Mouse (Mus musculus) embryonic facial prominence, embryonic 12.5 days (tissue): ENCODE measurements around the gene Olfr328. TPM values are rescaled to one million over a fixed set of nuclear protein-coding genes. Genes with fewer than 3 reads are reported as not detected.

Source experiments
- ATAC-seq: fragments of 200-750 bp; cut with Nextera tagmentation; 2 replicates; pipeline ENCODE4 v1.8.0; 2017; ENCODE audit not compliant: insufficient number of reproducible peaks, insufficient read depth, low FRiP score, low TSS enrichment
- H3K27ac ChIP-seq: fragments of 300-500 bp; sonication (generic); 2 replicates; pipeline ENCODE4 v1.5.1; 2016; ENCODE audit warnings: mild to moderate bottlenecking
- H3K27me3 ChIP-seq: fragments of 300-500 bp; sonication (generic); 2 replicates; pipeline ENCODE4 v1.6.1; 2016; ENCODE audit warnings: mild to moderate bottlenecking, moderate library complexity
- H3K36me3 ChIP-seq: fragments of 300-500 bp; sonication (generic); 2 replicates; pipeline ENCODE4 v1.6.1; 2016; ENCODE audit warnings: mild to moderate bottlenecking
- H3K4me1 ChIP-seq: fragments of 300-500 bp; sonication (generic); 2 replicates; pipeline ENCODE4 v1.6.1; 2016
- H3K4me2 ChIP-seq: fragments of 300-500 bp; sonication (generic); replicated peaks from 2 replicates; pipeline ENCODE4 v1.6.1; 2016; ENCODE audit warnings: mild to moderate bottlenecking, moderate library complexity
- H3K4me3 ChIP-seq: fragments of 300-500 bp; sonication (generic); 2 replicates; pipeline ENCODE4 v1.5.1; 2016; ENCODE audit warnings: mild to moderate bottlenecking
- H3K9ac ChIP-seq: fragments of 300-500 bp; sonication (generic); 2 replicates; pipeline ENCODE4 v1.6.1; 2016; ENCODE audit warnings: mild to moderate bottlenecking, moderate library complexity
- H3K9me3 ChIP-seq: fragments of 300-500 bp; sonication (generic); 2 replicates; pipeline ENCODE4 v1.6.1; 2016; ENCODE audit warnings: mild to moderate bottlenecking, moderate library complexity
- WGBS: fragments of 180-500 bp; shearing (Covaris S2); methylation state at CpG from one replicate; pipeline ENCODE4 v1.1.7; 2016; 5-methylcytosine and 5-hydroxymethylcytosine counted together
- polyA plus RNA-seq: library from polyadenylated mRNA; unstranded; fragments of >200 nt; fragmentation: Nextera tagmentation; extraction: Ambion mirVana; gene quantifications from 2 replicates; pipeline ENCODE4 v1.2.1, GENCODE M21; 2016

The Olfr328 gene
- 0.08 TPM in 1 of 2 replicates, not detected in the other for polyA plus RNA-seq

DNA sequence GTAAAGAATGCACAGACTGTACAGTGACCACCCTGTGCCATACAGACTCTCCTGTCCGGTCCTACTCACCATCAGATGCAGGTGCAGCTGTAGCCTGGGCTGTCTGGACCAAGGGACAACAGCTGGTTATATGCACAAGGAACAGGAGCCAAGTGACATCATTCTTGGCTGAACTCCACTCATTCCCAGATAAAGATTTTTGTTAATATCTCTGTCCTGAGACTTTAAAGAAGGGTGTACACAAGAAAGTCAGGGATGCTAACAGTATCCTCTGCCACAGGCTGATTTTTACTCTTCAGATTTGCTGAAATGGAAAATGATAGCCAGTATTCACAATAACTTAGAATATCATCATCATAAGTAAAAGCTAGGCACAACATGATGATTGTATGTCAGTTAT lies at the start of gene Olfr328:
Gene Olfr328 (minus strand): TSS at position 101 of the 400 bp plus-strand sequence.
- no peaks in the 10 kb centered on the region for H3K27me3 ChIP-seq
- no peak within 1 kb of the TSS for H3K4me3 ChIP-seq
- no peak within 1 kb of the TSS for H3K27ac ChIP-seq
- no peaks in the 10 kb centered on the region for H3K4me1 ChIP-seq
- H3K36me3 ChIP-seq: no peaks in the 10 kb centered on the region
- no peak within 1 kb of the TSS for H3K9ac ChIP-seq
- H3K4me2 ChIP-seq: no peak within 1 kb of the TSS
- no peak for ATAC-seq
- H3K9me3 ChIP-seq: no peaks in the 10 kb centered on the region
- WGBS: 86% methylated on average over 1 of the region's 1 CpGs

DNA sequence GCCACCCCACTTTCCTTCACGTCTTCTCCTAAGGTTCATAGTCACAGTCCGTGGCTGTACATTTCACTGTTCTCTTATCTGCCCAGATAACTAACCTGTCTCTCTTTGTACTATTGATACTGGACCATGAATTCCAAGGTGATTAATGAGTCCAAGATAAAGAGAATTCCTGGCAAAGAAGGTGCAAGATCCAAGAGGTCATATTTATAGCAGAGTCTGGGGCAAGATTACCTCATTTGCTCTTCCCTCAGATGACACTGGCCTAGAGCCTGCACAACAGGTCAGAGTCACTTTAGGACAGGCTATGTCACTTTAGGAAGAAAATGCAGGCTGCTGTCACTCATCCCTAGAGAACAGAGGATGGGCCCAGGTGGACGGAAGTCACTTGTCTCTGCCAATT lies 49.8 kb upstream of the Olfr328 start:
- Histone ChIP-seq H3K27ac (no peak overlapping the region), H3K27me3 (no peaks in the 10 kb centered on the region), H3K4me1 (no peaks in the 10 kb centered on the region), H3K4me3 (no peak overlapping the region), H3K9ac (no peak overlapping the region), H3K36me3 (no peaks in the 10 kb centered on the region), H3K4me2 (no peak overlapping the region), H3K9me3 (no peaks in the 10 kb centered on the region)
- no peak for ATAC-seq
- WGBS: 81% methylated on average over 3 of the region's 3 CpGs

DNA sequence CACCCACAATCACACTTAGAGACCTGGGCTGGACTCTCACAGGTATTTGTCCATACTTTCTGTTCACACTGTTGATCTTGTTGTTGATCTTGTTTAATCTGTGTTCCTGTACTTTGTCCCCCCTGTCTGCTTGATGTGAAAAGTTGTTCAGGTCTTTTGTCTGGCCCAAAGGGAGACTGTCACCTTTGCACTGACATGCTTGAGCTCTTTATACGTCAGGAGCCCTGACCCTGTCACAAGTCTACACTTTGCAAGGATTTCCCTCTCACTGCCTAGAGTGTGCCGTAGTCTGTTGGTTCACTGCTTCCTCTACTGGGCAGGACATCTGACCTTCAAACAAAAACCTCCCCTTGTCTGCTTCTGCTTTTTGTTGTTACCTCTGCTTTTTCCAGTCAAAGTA lies 49.3 kb upstream of the Olfr328 start:
- H3K9me3 ChIP-seq: no peaks in the 10 kb centered on the region
- 71% methylated on average over 2 of the region's 2 CpGs for WGBS
- no peaks in the 10 kb centered on the region for H3K27me3 ChIP-seq
- no peaks in the 10 kb centered on the region for H3K36me3 ChIP-seq
- ATAC-seq: no peak
- H3K4me1 ChIP-seq: no peaks in the 10 kb centered on the region
- H3K4me3 ChIP-seq: no peak overlapping the region
- H3K4me2 ChIP-seq: no peak overlapping the region
- H3K9ac ChIP-seq: no peak overlapping the region
- no peak overlapping the region for H3K27ac ChIP-seq

DNA sequence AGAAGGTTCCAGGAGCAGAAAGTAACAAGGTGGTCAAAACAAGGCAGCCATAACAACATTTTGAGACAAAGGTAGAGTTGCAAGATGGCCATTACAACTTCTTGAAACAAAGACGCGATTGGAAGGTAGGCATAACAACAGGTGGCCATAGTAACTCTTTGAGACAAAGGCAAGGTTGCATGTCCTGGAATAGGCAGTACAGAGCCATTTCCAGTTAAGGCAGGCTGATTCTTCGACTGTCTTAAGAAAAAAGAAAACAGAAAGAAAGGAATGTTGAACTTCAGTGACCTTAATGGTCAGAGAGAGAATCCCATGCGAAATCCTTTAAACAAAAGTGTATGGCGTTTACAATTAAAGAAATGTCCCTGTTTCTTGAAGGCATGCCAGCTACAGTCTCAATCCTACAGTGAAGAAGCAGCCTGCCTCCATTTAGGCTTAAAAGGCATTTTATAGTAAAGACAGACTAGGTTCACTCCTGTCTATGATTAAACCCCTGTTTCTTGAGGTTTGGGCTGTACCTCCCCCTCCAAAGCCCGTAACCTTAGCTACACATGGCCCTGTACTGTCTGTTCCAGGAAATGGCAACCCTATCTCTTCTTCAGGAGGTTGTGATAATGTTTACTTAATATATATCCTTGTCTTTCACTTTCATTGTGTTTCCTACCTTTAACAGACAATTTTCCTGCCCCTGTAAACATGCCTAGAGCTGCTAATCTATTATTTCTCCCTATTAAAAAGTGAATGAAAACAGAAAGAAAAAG lies 47.5 kb upstream of the Olfr328 start:
- H3K9ac ChIP-seq: no peak overlapping the region
- whole genome bisulfite sequencing: 73% methylated on average over 6 of the region's 6 CpGs
- H3K9me3 ChIP-seq: no peaks in the 10 kb centered on the region
- no peak for ATAC-seq
- no peaks in the 10 kb centered on the region for H3K36me3 ChIP-seq
- no peaks in the 10 kb centered on the region for H3K4me1 ChIP-seq
- H3K4me3 ChIP-seq: no peak overlapping the region
- no peak overlapping the region for H3K4me2 ChIP-seq
- no peaks in the 10 kb centered on the region for H3K27me3 ChIP-seq
- H3K27ac ChIP-seq: no peak overlapping the region

DNA sequence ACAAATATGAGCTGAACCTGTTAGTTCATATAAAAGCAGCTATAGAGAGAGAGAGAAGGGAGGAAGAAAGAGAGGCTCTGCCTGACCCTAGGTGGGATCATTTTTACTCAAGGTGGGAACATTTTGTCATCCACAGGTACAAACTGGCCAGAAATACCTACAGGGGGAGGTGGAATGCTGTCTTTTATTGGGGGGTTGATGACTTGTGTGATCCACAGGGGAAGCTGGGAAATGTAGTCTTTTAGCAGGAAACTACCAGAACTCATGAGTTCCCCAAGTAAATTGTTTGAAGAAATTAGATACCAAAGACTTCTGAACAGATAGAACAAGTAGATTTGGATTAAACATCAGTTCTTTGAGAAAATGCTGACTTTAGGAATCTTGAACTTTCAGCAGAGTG lies 46.6 kb upstream of the Olfr328 start:
- no peak overlapping the region for H3K4me3 ChIP-seq
- no peaks in the 10 kb centered on the region for H3K27me3 ChIP-seq
- H3K27ac ChIP-seq: no peak overlapping the region
- H3K36me3 ChIP-seq: no peaks in the 10 kb centered on the region
- no peaks in the 10 kb centered on the region for H3K9me3 ChIP-seq
- no peak for ATAC-seq
- H3K4me1 ChIP-seq: no peaks in the 10 kb centered on the region
- H3K4me2 ChIP-seq: no peak overlapping the region
- H3K9ac ChIP-seq: no peak overlapping the region

DNA sequence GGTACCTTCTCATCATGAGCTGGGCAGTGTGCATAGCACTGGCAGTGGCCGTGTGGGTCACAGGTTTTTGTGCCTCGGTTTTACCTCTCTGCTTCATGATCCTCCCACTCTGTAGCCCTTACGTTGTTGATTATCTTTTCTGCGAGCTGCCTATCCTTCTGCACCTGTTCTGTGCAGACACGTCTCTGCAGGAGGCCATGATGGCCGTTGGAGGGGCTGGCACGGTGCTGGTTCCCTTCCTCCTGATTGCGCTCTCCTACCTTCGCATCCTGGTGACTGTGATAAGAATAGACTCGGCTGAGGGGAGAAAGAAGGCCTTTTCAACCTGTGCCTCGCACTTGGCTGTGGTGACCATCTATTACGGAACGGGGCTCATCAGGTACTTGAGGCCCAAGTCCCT lies 42.4 kb upstream of the Olfr328 start:
- Histone ChIP-seq H3K27me3 (no peaks in the 10 kb centered on the region), H3K4me3 (no peak overlapping the region), H3K4me2 (no peak overlapping the region), H3K9ac (no peak overlapping the region), H3K36me3 (no peaks in the 10 kb centered on the region), H3K9me3 (no peaks in the 10 kb centered on the region), H3K4me1 (no peaks in the 10 kb centered on the region), H3K27ac (no peak overlapping the region)
- 88% methylated on average over 13 of the region's 13 CpGs for WGBS
- no peak for ATAC-seq

DNA sequence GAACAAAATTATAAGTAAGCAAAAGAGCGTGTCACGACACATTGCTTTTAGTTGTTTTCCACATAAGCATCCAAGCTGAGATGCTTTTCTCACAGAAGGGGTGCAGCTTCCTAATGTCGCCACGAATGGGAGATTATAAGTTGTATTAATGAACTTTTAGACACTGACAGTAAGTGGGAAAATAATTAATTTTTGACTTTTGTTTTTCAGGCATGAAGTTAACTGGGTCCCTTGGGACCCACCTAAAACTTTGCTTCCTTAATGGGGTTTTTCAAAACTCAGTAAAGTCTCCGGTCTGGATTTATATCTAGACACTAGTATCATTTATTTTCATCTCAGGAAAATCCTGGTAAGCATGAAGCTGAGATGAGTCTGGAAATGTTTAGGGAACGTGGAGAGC lies 39.4 kb upstream of the Olfr328 start, which contains the start of gene Olfr324:
Gene Olfr324 (plus strand): TSS at position 301 of the 400 bp plus-strand sequence.
- H3K27me3 ChIP-seq: no peaks in the 10 kb centered on the region
- H3K4me2 ChIP-seq: no peak within 1 kb of the TSS
- no peaks in the 10 kb centered on the region for H3K36me3 ChIP-seq
- no peak for ATAC-seq
- H3K9ac ChIP-seq: no peak within 1 kb of the TSS
- H3K4me1 ChIP-seq: no peaks in the 10 kb centered on the region
- no peak within 1 kb of the TSS for H3K27ac ChIP-seq
- H3K4me3 ChIP-seq: no peak within 1 kb of the TSS
- no peaks in the 10 kb centered on the region for H3K9me3 ChIP-seq
- 74% methylated on average over 6 of the region's 6 CpGs for WGBS

DNA sequence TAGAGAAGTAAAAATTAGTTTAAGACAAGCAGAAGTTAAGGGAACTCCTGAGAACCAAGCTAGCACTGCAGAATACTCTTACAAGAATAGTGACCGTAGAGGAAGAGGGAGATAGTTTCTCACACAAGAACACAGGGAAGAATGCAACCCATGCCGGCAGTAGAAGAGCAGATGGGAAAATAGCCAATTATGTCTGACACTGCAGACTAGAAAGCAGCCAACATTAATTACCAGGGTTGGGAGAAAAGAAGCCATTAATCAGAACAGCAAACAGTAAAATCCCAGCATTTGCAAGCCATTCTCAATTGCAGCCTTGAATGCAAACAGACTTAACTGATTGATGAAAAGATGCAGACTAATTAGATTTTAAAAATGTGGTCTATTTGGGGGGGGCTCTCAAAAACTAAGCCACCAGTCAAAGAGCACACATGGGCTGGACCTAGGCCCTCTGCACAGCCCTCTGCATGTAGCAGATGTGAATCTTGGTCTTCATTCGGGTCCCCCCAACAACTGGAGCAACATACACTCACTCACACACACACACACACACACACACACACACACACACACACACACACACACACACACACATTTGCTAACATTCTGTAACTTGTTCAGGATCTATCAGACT lies 33.3 kb upstream of the Olfr328 start:
- 50% methylated on average over 3 of the region's 3 CpGs for WGBS
- no peak for ATAC-seq
- Histone ChIP-seq H3K36me3 (no peaks in the 10 kb centered on the region), H3K27me3 (no peaks in the 10 kb centered on the region), H3K4me2 (no peak overlapping the region), H3K4me1 (no peaks in the 10 kb centered on the region), H3K9me3 (no peaks in the 10 kb centered on the region), H3K9ac (no peak overlapping the region), H3K4me3 (no peak overlapping the region), H3K27ac (no peak overlapping the region)

DNA sequence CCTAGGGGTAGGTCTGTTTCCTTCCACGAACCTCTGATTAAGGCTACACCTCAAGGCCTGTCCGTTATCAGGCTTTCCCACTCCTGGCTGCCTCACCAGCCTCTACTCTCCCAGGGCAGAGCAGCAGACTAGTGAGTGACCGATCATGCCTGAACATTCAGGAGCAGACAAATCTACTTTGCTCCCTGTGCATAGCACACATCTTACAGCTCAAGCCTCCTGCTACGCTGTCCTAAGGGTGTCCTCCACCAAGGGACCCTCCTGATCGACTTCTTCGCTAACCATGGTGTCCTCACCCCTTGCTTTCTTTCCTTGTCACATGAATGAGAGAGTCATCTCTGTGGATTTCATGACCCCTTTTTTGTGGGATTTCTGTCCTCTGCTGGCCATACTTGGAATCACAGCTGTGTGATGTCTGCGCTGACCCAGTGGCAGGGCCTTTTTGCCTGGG lies 32.5 kb upstream of the Olfr328 start:
- no peak overlapping the region for H3K4me3 ChIP-seq
- H3K4me1 ChIP-seq: no peaks in the 10 kb centered on the region
- no peak overlapping the region for H3K9ac ChIP-seq
- no peaks in the 10 kb centered on the region for H3K27me3 ChIP-seq
- no peak for ATAC-seq
- no peaks in the 10 kb centered on the region for H3K36me3 ChIP-seq
- no peaks in the 10 kb centered on the region for H3K9me3 ChIP-seq
- no peak overlapping the region for H3K27ac ChIP-seq
- whole genome bisulfite sequencing: 70% methylated on average over 7 of the region's 7 CpGs
- H3K4me2 ChIP-seq: no peak overlapping the region

DNA sequence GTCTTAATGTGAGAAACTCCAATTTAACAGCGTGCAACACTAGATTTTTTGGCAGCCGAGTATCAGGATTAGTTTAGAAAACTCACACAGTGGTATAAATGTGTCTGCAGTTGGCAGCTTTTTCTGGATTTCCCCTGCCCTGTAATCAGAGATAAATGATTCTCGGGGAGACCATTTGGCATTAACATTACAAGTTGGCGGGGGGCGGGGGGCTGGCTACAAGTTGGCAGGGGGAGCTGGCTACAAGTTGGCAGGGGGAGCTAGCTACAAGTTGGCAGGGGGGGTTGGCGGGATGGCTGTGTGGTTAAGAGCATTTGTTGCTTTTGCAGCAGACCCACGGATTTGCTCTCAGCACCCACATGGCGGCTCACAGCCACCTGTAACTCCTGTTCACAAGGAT lies 23.2 kb upstream of the Olfr328 start:
- Histone ChIP-seq H3K9ac (no peak overlapping the region), H3K4me3 (no peak overlapping the region), H3K4me2 (no peak overlapping the region), H3K27ac (no peak overlapping the region), H3K27me3 (no peaks in the 10 kb centered on the region), H3K9me3 (no peaks in the 10 kb centered on the region), H3K4me1 (no peaks in the 10 kb centered on the region), H3K36me3 (no peaks in the 10 kb centered on the region)
- ATAC-seq: no peak
- WGBS: 85% methylated on average over 8 of the region's 8 CpGs

DNA sequence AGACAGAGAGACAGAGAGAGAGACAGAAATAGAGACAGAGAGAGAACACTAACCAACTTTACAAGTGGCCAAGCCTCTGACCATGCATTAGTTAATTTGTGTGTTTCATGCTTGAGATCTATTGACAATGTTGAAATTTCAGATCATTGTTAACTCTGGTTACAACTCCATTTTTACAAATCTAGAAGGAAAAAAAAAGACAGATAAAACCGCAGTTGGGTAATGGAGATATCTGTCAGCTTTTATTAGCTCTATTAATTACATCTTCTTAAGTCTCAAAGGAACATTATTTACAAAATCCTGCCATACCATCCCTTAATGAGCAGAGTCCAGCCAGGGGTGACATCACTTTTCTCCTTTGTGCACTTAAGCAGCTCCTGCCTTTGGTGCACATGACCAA lies 22.0 kb upstream of the Olfr328 start, which contains the start of gene Olfr325:
Gene Olfr325 (plus strand): TSS at position 301 of the 400 bp plus-strand sequence.
- no peak within 1 kb of the TSS for H3K4me2 ChIP-seq
- no peaks in the 10 kb centered on the region for H3K4me1 ChIP-seq
- 89% methylated on average over 1 of the region's 1 CpGs for WGBS
- H3K9me3 ChIP-seq: no peaks in the 10 kb centered on the region
- no peaks in the 10 kb centered on the region for H3K27me3 ChIP-seq
- ATAC-seq: no peak
- H3K27ac ChIP-seq: no peak within 1 kb of the TSS
- no peak within 1 kb of the TSS for H3K9ac ChIP-seq
- no peak within 1 kb of the TSS for H3K4me3 ChIP-seq
- no peaks in the 10 kb centered on the region for H3K36me3 ChIP-seq

DNA sequence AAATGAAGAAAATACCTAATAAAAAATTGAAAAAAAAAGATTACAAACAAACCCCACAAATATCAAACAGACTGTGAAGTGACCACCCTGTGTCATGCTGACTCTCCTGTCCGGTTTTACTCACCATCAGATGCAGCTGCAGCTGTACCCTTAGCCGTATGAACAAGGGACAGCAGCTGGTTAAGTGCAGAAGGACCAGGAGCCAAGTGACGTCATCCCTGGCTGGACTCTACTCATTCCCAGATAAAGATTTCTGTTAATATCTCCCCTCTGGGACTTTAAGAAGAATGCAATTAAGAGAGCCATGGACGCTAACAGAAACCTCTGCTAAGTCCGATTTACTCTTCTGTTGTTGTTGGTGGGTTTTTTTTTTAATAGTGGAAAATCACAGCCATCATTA lies 15.0 kb upstream of the Olfr328 start, which contains the start of gene Olfr224:
Gene Olfr224 (minus strand): TSS at position 149 of the 400 bp plus-strand sequence.
- Histone ChIP-seq H3K4me1 (no peaks in the 10 kb centered on the region), H3K27me3 (no peaks in the 10 kb centered on the region), H3K27ac (no peak within 1 kb of the TSS), H3K4me3 (no peak within 1 kb of the TSS), H3K36me3 (no peaks in the 10 kb centered on the region), H3K4me2 (no peak within 1 kb of the TSS), H3K9ac (no peak within 1 kb of the TSS), H3K9me3 (no peaks in the 10 kb centered on the region)
- no peak for ATAC-seq
- WGBS: 83% methylated on average over 5 of the region's 5 CpGs
